In the genomic region with DNA sequence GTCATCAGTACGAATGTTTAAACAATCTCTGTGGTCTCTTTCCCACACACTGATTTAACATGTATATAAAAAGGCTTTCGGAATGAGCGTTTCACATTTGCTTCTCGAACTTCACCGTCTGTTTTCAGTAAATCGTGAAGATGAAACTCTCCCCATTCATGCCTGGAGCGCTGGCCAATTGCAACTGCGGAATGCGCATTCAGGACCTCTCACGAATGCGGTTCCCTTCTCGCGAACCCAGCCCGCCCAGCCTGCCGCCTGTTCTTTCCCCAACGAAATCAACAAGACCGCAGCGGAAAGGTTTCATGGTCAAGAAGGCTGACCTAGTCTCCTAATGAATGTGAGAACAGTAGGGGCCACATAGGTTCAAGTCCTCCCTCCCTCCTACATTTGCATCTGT, we compare ENCODE assay signal across 8 mouse cellular contexts.
DNase-seq lines count a peak whose midpoint lies in the region; ATAC-seq and TF ChIP-seq lines count a peak whose summit lies in the region.

No protein-coding gene starts in this region.

- no peaks in the 10 kb centered on the region for H3K79me2 ChIP-seq in heart, adult 2 months (replicated peaks; ENCODE audit: control insufficient read depth, insufficient read depth, low read length)

- H3K4me2 ChIP-seq in heart, embryonic 12.5 days = peak overlapping the region; percentile 52
- peak overlapping the region; percentile 50 for H3K4me2 ChIP-seq in heart, embryonic 15.5 days
- H3K4me2 ChIP-seq in liver, embryonic 16.5 days (ENCODE audit: low read depth, low read length) = peak overlapping the region; percentile 27

- H3K4me3 ChIP-seq in heart, embryonic 12.5 days = peak overlapping the region; percentile 24
- no peak overlapping the region for H3K4me3 ChIP-seq in heart, adult 2 months
- H3K4me3 ChIP-seq in heart, embryonic 15.5 days = peak overlapping the region; percentile 30
- no peak overlapping the region; the same call in 1 of the 2 replicates for H3K4me3 ChIP-seq in liver, embryonic 16.5 days (ENCODE audit: low read depth, low read length)

- no peak for DNase-seq in heart, adult 2 months
- peak; percentile 24 for DNase-seq in Muller cell, postnatal 12 days (ENCODE audit: inconsistent ontology term)
- DNase-seq in ovary, adult 18-20 months (ENCODE audit: low spot score) = no peak
- DNase-seq in left cerebral cortex, adult 11 months (ENCODE audit: low spot score) = no peak

- no peak for TF ChIP-seq POLR2A in heart, adult 2 months (IDR thresholded peaks at IDR 0.05; ENCODE audit: insufficient read depth, low read depth, low read length)

- intact Hi-C loops in heart, adult 2 months (cut with DNase I) = no loop called here

- ATAC-seq in heart, embryonic 12.5 days (ENCODE audit: insufficient number of reproducible peaks, low FRiP score) = no peak
- no peak for ATAC-seq in heart, embryonic 15.5 days (replicated peaks; ENCODE audit: insufficient number of reproducible peaks, insufficient read depth, low FRiP score, low read depth)
- ATAC-seq in liver, embryonic 16.5 days (ENCODE audit: low read depth) = no peak
- ATAC-seq in frontal cortex, adult (ENCODE audit: low TSS enrichment) = no peak

- peaks cover 54% of the 10 kb centered on the region for H3K4me1 ChIP-seq in heart, embryonic 12.5 days (replicated peaks)
- H3K4me1 ChIP-seq in heart, adult 2 months (ENCODE audit: control insufficient read depth, insufficient read depth, low read length) = no peaks in the 10 kb centered on the region; the same call in 1 of the 2 replicates
- peaks cover 45% of the 10 kb centered on the region for H3K4me1 ChIP-seq in heart, embryonic 15.5 days (replicated peaks)
- peaks cover 5% of the 10 kb centered on the region; the same call in 1 of the 2 replicates for H3K4me1 ChIP-seq in liver, embryonic 16.5 days (ENCODE audit: control insufficient read depth, low read depth, low read length)

- no peaks in the 10 kb centered on the region for H3K9me3 ChIP-seq in heart, embryonic 12.5 days (replicated peaks)
- H3K9me3 ChIP-seq in heart, embryonic 15.5 days (replicated peaks) = no peaks in the 10 kb centered on the region
- no peaks in the 10 kb centered on the region for H3K9me3 ChIP-seq in liver, embryonic 16.5 days (replicated peaks; ENCODE audit: control insufficient read depth, low read length)

- H3K27me3 ChIP-seq in heart, embryonic 12.5 days (replicated peaks) = no peaks in the 10 kb centered on the region
- H3K27me3 ChIP-seq in heart, adult 2 months (ENCODE audit: control insufficient read depth, insufficient read depth, low read length) = no peaks in the 10 kb centered on the region
- no peaks in the 10 kb centered on the region for H3K27me3 ChIP-seq in heart, embryonic 15.5 days
- no peaks in the 10 kb centered on the region for H3K27me3 ChIP-seq in liver, embryonic 16.5 days (ENCODE audit: control insufficient read depth, insufficient read depth, low read depth, low read length)

- H3K9ac ChIP-seq in heart, embryonic 12.5 days = 0 out of 2 replicates have a peak overlapping the region, but pooled peaks have one; percentile 20
- no peak overlapping the region for H3K9ac ChIP-seq in heart, adult 2 months (ENCODE audit: low read depth, low read length)
- no peak overlapping the region for H3K9ac ChIP-seq in heart, embryonic 15.5 days
- H3K9ac ChIP-seq in liver, embryonic 16.5 days (ENCODE audit: low read depth, low read length) = no peak overlapping the region

- no peak for TF ChIP-seq CTCF in heart, adult 2 months (IDR thresholded peaks at IDR 0.05)

- H3K27ac ChIP-seq in heart, embryonic 12.5 days (ENCODE audit: poor library complexity, severe bottlenecking) = no peak overlapping the region
- no peak overlapping the region for H3K27ac ChIP-seq in heart, adult 2 months
- no peak overlapping the region for H3K27ac ChIP-seq in heart, embryonic 15.5 days
- H3K27ac ChIP-seq in liver, embryonic 16.5 days (ENCODE audit: low read length) = no peak overlapping the region

- 15% methylated on average over 18 of the region's 18 CpGs for WGBS in heart, embryonic 12.5 days
- WGBS in heart, adult 2 months = 30% methylated on average over 18 of the region's 18 CpGs
- WGBS in heart, embryonic 15.5 days = 19% methylated on average over 18 of the region's 18 CpGs
- WGBS in liver, embryonic 16.5 days (ENCODE audit: insufficient replicate concordance) = 12% methylated on average over 18 of the region's 18 CpGs

- no peak for TF ChIP-seq EP300 in heart, adult 2 months (IDR thresholded peaks at IDR 0.05; ENCODE audit: insufficient read depth, low read depth, low read length)

- no peaks in the 10 kb centered on the region for H3K36me3 ChIP-seq in heart, embryonic 12.5 days
- H3K36me3 ChIP-seq in heart, adult 2 months (ENCODE audit: control insufficient read depth, insufficient read depth, low read length) = no peaks in the 10 kb centered on the region
- H3K36me3 ChIP-seq in heart, embryonic 15.5 days = no peaks in the 10 kb centered on the region
- H3K36me3 ChIP-seq in liver, embryonic 16.5 days (ENCODE audit: control insufficient read depth, insufficient read depth) = no peaks in the 10 kb centered on the region

Comparison
In these comparisons a context has a peak if more than half of its experiments do, and no peak if none do; other contexts are left out.
1. H3K4me3 ChIP-seq: peak in heart, embryonic 12.5 days (single experiment) and heart, embryonic 15.5 days (single experiment); none in heart, adult 2 months (single experiment) and liver, embryonic 16.5 days (single experiment).
2. Peak in every context shown above with its lines, with median percentiles within 50 percentile points of each other: H3K4me2 ChIP-seq.